Mouse (Mus musculus): Measurements from ENCODE around the gene Cst13.
"Not testable (repeated sequence)": the region's sequence is repeated elsewhere in the genome, so short reads cannot be mapped to it uniquely, and the experiment has no call there.

The Cst13 gene

DNA sequence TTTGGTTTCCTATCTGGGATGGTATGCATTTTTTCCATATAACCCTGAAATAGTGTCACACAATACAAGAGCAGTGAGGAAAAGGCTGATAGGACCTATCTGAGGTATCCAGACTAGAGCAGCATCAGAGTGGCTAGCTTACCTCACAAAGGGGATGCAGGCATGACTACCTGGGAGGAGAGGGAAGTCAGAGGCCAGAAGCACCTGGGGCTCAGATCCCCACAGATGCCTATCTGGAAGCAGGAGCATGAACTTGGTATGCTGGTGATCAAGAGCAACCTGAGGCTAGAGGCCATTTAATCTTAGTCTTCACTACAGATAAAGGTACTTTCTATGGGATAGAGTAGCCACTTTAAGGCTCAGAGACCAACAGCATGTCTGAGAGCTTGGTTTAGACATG lies at the start of gene Cst13:
Gene Cst13 (plus strand): TSS at position 173 of the 400 bp plus-strand sequence.
- no peak for DNase-seq (ENCODE audit: low spot score)

GRCm38 (mm10) chr2:148771397-148771796 lies 48.5 kb upstream of the Cst13 start, which contains the start of gene Cst11:
Cst11 (minus strand) TSS chr2:148771497.
- not testable (repeated sequence) for DNase-seq (ENCODE audit: low spot score)

GRCm38 (mm10) chr2:148781709-148782108 lies 38.2 kb upstream of the Cst13 start, which contains the start of gene 8030411F24Rik:
8030411F24Rik (plus strand) TSS chr2:148782009.
- no peak for DNase-seq (ENCODE audit: low spot score)

DNA sequence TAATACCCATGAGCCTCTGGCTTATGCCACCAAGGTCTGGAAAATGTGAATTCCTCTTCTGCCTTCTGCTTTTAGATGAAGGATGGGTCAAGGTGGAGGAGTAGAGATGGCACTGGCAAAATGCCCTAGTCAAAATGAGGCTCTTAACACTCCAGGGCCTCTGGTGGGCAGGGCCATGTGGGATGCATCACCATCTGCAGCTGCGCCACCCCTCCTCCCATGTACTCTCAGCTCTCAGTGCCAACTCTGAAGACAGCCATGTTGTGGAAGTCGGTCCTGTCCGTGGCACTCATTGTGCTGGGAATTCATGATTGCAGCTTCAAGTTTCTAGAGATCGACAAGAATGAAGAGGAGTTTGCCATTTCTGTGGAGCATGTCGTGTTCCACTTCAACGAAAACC lies 30.7 kb upstream of the Cst13 start, which contains the start of gene Cst12:
Gene Cst12 (plus strand): TSS at position 220 of the 400 bp plus-strand sequence.
- no peak for DNase-seq (ENCODE audit: low spot score)

DNA sequence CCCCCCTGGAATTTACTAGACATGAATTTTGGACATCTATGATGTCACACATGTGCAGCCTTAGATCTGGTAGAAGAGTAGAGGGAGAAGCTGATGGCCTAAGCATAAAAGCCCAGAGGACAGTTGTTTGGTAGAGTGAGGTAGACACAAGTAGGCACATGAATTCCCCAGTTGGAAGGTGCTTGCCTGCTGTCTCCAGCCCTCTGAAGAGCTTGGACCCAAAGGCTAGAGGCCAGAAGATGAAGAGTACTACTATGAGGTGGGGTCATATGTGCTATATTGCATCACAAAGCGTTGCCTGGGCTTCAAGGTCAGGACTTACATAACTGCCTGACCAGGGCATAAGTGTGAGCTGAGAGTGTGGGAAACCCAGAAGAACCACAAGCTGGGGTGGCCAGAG lies 21.4 kb upstream of the Cst13 start, which contains the start of gene Cst8:
Gene Cst8 (plus strand): TSS at position 301 of the 400 bp plus-strand sequence.
- DNase-seq (ENCODE audit: low spot score), result no peak

GRCm38 (mm10) chr2:148801491-148801921 lies 18.4 kb upstream of the Cst13 start:
- DNase-seq (ENCODE audit: low spot score), result no peak

DNA sequence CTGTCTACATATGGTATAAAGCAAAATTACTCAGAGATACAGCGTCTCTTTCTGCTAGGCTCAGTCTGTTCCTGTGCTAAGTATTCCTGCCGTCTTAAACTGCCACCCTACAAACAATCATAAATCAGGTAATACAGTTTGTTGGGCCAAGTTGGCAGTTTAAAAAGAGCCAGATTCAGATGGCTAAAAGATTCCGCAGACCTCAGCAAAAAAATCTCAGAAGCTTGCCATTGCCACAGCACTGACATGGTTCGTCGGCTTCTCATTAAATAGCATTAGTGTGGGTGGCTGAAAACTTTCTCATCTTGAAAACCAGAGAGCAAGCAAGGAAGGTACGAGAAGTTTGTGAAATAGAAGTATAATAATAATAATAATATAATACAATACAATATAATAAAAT lies 13.2 kb upstream of the Cst13 start:
- no peak for DNase-seq (ENCODE audit: low spot score)

DNA sequence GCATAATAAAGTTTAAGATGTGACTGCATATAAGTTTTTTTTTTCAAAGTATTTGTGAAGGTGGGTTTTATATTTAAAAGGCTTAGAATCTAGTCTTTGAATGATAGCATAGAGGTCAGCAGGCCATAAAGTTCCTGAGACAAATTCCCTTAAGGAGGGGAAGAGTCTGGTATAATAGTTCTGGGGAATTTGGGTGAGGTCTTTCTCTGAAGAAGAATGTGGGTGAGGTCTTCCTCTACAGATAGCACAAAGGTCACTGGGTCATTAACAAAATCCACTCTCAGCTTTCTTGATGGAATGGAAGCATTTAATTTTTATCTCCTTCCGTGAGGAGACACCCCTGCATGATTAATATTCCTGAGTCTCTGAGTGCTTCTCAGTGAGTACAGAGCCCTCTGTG lies 6.1 kb downstream of the Cst13 start:
- DNase-seq (ENCODE audit: low spot score), result no peak

GRCm38 (mm10) chr2:148834912-148835311 lies 15.0 kb downstream of the Cst13 start, which contains the start of gene Cst9:
Cst9 (plus strand) TSS chr2:148835147.
- DNase-seq (ENCODE audit: low spot score), result no peak

- no peak for DNase-seq (ENCODE audit: low spot score)
Measured at GRCm38 (mm10) chr2:148838075-148838777, 18.3 kb downstream of the Cst13 start.

GRCm38 (mm10) chr2:148839224-148839623 lies 19.3 kb downstream of the Cst13 start:
- DNase-seq (ENCODE audit: low spot score), result no peak

DNA sequence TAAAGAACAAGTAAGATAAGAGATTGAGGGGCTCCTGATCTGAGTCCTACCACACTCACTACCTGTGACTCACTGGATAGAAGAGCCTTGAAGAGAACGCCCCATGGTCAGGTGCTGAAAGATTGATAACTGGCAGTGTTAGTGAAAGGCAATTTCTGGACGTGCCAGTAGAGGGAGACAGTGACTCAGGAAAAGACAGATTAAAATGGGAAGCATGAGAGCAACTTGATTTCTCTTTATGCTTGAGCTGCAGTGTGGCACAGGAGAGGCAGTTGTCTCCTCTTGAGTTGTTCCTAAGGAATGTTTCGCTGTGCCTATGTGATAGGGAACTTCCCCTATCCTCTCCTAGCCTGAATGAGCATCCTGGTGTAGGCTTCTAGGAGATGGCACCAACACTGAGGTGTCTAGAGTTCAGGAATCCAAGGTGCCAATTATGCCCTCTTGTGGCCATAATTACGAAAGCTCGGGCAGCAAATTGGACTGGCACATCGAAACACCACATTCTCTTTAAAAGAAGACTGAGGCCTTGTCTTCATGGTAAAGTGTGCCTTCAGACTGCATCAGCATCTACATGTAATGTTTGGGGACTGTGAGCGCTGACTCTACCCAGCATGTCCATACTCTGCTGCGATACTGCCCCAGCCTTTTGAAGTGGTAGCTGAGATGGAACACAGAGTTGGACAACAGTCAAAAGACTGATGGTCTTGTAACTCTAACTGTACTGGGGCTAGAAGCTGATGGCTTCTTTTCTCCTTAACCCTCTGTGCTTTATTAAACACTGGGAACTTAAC lies 31.4 kb downstream of the Cst13 start:
- DNase-seq (ENCODE audit: low spot score), result peak; percentile 54

DNA sequence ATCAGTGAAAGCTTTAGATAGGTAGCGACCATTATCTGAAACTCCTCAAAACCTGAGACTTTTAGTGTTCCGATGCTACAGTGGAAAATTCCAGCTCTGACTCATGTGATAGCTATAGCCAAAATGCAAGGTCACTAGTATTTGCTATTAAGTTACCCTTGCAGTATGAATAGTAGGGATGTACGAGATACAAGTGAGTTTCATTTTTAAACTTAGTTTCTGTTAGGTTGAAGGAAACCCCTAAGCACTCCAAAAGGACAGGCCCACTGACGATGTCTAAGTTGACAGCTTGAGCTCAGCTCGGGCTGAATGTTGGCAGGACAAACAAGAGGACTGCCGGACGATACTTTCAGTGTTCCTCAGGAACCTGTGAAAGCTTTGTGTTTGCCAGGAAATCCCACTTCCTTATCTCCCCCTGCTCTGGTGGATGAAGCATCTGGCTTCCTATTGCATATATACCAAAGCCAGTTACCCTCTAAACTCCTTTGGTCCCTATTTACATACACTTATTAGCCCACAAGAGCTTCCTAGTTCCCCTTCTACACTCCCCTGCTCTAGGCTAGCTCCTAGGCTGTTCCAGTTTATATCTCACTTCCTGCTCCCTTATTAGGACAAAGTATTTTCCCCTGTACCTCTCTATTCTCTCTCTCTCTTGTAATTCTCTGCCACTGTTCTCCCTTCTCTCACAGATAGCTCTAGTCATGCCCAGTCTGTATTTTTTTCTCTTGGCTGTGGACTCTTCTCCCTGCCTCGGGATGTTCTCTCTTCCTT lies 36.9 kb downstream of the Cst13 start:
- DNase-seq (ENCODE audit: low spot score), result no peak

DNA sequence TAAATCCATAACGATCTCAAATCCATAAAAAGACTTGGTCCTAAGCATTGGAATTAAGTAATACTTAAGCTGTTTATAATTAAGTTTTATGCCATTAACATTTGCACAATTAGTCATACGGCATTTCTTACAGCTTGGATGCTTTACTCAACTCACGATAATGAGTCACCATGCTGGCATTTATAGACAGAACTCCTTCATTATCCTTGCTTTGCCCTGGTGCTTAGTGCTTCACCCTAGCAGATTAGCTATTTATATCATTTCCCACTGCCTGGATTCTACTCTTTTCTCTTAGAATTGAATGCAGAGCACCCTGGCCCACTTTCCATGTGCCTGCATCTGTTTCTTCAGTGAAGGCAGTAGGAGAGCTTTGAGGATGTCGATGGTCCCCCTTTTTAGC lies 37.6 kb downstream of the Cst13 start:
- no peak for DNase-seq (ENCODE audit: low spot score)

DNA sequence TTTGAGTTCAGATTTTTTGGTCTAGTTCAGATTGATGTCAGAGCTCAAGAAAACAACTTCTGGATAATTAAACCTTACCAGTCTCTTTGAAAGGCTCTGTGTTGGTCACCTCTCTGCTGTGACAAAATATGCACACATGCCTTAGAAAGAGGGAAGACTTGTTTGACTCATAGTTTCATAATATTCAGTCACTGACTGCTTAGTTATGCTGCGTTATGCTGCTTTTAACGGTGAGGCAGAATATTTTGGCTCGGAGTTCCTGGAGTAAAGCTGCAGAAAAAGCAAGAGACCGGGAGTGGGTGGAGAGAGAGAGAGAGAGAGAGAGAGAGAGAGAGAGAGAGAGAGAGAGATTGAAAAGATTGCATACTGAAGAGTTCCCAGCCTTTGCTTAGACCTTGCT lies 41.1 kb downstream of the Cst13 start:
- no peak for DNase-seq (ENCODE audit: low spot score)

GRCm38 (mm10) chr2:148861693-148862092 lies 41.8 kb downstream of the Cst13 start:
- DNase-seq (ENCODE audit: low spot score), result no peak

GRCm38 (mm10) chr2:148864966-148865365 lies 45.1 kb downstream of the Cst13 start, which contains the start of gene 9230104L09Rik:
9230104L09Rik (minus strand) TSS chr2:148865038.
- DNase-seq (ENCODE audit: low spot score), result no peak

DNA sequence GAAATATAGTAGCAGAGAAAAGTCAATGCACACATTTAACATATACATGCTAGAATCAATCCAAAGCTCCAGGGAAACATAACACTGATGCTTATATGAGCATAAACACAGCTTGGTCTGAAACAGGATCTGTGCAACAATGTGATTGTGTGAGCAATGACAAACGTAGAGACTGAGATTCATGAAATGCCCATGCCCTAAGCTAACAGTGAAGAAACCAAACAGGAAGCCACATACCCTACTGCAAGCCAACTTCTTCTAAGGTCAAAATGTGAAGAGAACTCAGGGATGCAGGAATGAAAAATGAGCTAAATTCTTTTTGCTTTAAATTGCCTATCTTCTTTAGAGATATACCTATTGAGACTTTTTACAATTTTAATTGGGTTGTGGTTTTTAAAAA lies 49.1 kb downstream of the Cst13 start:
- no peak for DNase-seq (ENCODE audit: low spot score)

GRCm38 (mm10) chr2:148870526-148870925 lies 50.6 kb downstream of the Cst13 start:
- DNase-seq (ENCODE audit: low spot score), result no peak

- DNase-seq (ENCODE audit: low spot score), result no peak
Measured at GRCm38 (mm10) chr2:148872860-148873259, 53.0 kb downstream of the Cst13 start.

GRCm38 (mm10) chr2:148874224-148874616 lies 54.3 kb downstream of the Cst13 start:
- no peak for DNase-seq (ENCODE audit: low spot score)
